Mouse (Mus musculus) lung, embryonic 15.5 days (tissue): Measurements from ENCODE around the gene Lrrc9. TPM values are rescaled to one million over a fixed set of nuclear protein-coding genes. Genes with fewer than 3 reads are reported as not detected.

ENCODE experiments used
- ATAC-seq: fragments of 200-750 bp; cut with Nextera tagmentation; 2 replicates; pipeline ENCODE4 v1.8.0; 2017; ENCODE audit warnings: moderate number of reproducible peaks, borderline replicate concordance; ENCODE audit not compliant: low FRiP score, low TSS enrichment; ENCODE audit errors: extremely low read depth
- H3K27ac ChIP-seq: fragments of 300-500 bp; sonication (generic); 2 replicates; pipeline ENCODE4 v1.5.1; 2015; ENCODE audit warnings: moderate library complexity, mild to moderate bottlenecking, inconsistent platforms
- H3K27me3 ChIP-seq: fragments of 300-500 bp; sonication (generic); 2 replicates; pipeline ENCODE4 v1.6.1; 2015; ENCODE audit warnings: inconsistent platforms
- H3K36me3 ChIP-seq: fragments of 300-500 bp; sonication (generic); 2 replicates; pipeline ENCODE4 v1.6.1; 2015; ENCODE audit warnings: inconsistent platforms
- H3K4me1 ChIP-seq: fragments of 300-500 bp; sonication (generic); 2 replicates; pipeline ENCODE4 v1.6.1; 2015; ENCODE audit warnings: inconsistent platforms
- H3K4me2 ChIP-seq: fragments of 300-500 bp; sonication (generic); 2 replicates; pipeline ENCODE4 v1.6.1; 2015; ENCODE audit warnings: inconsistent platforms, mild to moderate bottlenecking, moderate library complexity
- H3K4me3 ChIP-seq: fragments of 300-500 bp; sonication (generic); 2 replicates; pipeline ENCODE4 v1.5.1; 2015; ENCODE audit warnings: mild to moderate bottlenecking, inconsistent platforms
- H3K9ac ChIP-seq: fragments of 300-500 bp; sonication (generic); 2 replicates; pipeline ENCODE4 v1.6.1; 2015; ENCODE audit warnings: inconsistent platforms
- H3K9me3 ChIP-seq: fragments of 300-500 bp; sonication (generic); 2 replicates; pipeline ENCODE4 v1.6.1; 2016; ENCODE audit warnings: inconsistent platforms
- WGBS: fragments of 180-500 bp; shearing (Covaris S2); methylation state at CpG from one replicate; pipeline ENCODE4 v1.1.7; 2015; 5-methylcytosine and 5-hydroxymethylcytosine counted together
- microRNA-seq: library from miRNA; unstranded; fragments of <30 nt; microRNA quantifications from one replicate; pipeline ENCODE4, GENCODE M21; 2016
- polyA plus RNA-seq: library from polyadenylated mRNA; unstranded; fragments of >200 nt; fragmentation: Nextera tagmentation; extraction: Ambion mirVana; gene quantifications from 2 replicates; pipeline ENCODE4 v1.2.1, GENCODE M21; 2015

Lrrc9 gene
- polyA plus RNA-seq, 1 experiment from 2014 or later = 0.25 TPM

DNA sequence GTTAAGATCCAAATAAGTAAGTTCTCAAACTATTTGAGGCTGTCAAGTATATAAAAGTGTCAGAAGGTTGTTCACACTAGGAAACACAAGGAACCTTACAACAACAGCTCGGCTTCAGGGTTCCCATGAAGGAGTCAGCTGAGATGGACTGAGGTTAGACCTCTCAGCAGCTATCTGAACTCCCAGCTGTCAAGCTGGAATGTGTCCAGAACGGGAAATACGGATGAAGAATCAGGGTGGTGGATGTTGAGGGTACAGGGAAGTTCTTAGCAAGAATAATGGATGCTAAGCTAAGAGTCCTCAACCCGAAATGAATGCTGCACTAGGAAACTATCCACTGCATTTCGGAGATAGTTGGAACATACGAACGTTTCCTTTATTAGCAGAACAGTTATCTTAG is 90.6 kb downstream of the Lrrc9 start:
- Histone ChIP-seq H3K9ac (no peak overlapping the region), H3K4me3 (no peak overlapping the region), H3K36me3 (no peaks in the 10 kb centered on the region), H3K4me1 (peaks cover 7% of the 10 kb centered on the region), H3K9me3 (no peaks in the 10 kb centered on the region), H3K27ac (no peak overlapping the region), H3K4me2 (no peak overlapping the region), H3K27me3 (no peaks in the 10 kb centered on the region)
- 61% methylated on average over 7 of the region's 7 CpGs for WGBS
- no peak for ATAC-seq

DNA sequence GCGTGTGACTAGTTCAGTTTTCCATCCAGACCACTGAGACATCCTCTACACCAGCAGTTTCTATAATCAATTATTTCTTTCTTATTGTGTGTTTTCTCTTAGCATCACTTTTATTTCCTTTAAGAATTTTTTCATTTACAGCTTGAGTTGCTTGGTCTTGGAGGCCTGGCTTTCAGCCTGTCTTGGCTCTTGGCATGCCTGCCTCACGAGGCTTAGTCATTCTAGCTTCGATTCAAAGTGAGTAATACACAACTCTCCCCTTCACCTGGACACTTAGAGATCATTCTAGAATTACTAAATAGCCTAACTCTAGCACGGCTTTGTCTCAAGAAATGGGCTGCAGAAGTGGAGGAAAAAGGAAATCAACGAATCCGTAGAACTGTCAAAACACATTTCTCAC is 92.3 kb downstream of the Lrrc9 start:
- H3K4me2 ChIP-seq = no peak overlapping the region
- WGBS = 81% methylated on average over 6 of the region's 6 CpGs
- no peak overlapping the region for H3K27ac ChIP-seq
- H3K27me3 ChIP-seq = no peaks in the 10 kb centered on the region
- no peak overlapping the region for H3K4me3 ChIP-seq
- no peaks in the 10 kb centered on the region for H3K36me3 ChIP-seq
- no peak overlapping the region for H3K9ac ChIP-seq
- no peak for ATAC-seq
- H3K9me3 ChIP-seq = no peaks in the 10 kb centered on the region
- H3K4me1 ChIP-seq = peaks cover 7% of the 10 kb centered on the region

DNA sequence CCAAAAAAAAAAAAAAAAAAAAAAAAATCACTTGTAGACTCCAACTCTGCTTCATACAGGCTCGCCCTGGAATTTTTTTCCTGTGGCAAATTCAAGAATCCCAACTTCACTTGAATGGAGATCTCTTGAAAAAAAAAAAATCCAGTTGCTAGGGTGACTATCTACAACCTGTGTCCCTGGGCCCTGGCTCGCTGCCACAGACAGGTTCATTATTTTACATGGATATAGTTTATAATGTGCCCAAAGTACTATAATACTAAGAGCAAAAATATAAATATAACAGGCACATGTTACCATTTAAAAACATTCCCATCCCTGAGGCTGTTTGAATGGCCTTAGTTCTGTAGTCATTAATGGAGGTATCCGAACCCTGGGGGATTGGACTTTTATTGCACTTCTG is 93.9 kb downstream of the Lrrc9 start:
- Histone ChIP-seq H3K27me3 (no peaks in the 10 kb centered on the region), H3K9ac (no peak overlapping the region), H3K4me3 (peak overlapping the region; percentile 69), H3K9me3 (no peaks in the 10 kb centered on the region), H3K4me2 (peak overlapping the region; percentile 80), H3K27ac (peak overlapping the region; percentile 66), H3K4me1 (peaks cover 7% of the 10 kb centered on the region), H3K36me3 (no peaks in the 10 kb centered on the region)
- peak; percentile 9; the same call in 1 of the 2 replicates for ATAC-seq
- WGBS = 33% methylated on average over 3 of the region's 3 CpGs

DNA sequence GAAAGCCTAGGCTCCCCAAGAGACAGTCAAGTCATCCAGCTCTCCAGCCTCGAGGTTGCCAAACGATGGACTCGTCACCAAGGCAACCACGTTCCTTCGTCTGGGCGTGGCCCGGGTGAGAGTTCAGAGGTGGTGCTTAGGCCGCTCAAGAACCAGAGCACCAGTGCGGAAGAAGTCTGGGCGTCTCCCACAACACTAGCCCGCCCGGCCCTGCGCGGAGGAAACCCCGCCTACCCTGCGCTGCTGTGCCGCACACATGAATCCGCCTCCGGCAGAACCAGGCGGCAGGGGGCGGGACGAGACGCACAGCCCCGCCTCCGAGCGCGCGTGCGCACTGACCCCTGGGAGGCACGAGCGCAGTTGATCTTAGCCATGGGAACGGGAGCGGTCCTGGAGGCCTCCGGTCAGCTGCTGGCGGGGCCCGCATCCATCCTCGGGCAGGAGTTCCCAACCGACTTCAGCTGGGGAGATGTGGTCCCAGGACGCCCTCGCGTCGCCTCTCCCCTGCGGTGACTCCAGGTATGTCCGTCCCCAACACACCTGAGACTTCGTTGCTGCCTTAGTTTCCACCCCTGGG is 94.4 kb downstream of the Lrrc9 start, which contains the start of gene Pcnx4:
Gene Pcnx4, plus strand, starts transcription at position 363 of the 577 bp plus-strand sequence.
- Histone ChIP-seq H3K4me1 (peaks cover 7% of the 10 kb centered on the region), H3K36me3 (no peaks in the 10 kb centered on the region), H3K4me3 (peak within 1 kb of the TSS; percentile 69), H3K27me3 (no peaks in the 10 kb centered on the region), H3K27ac (peak within 1 kb of the TSS; percentile 66), H3K4me2 (peak within 1 kb of the TSS; percentile 80), H3K9ac (peak within 1 kb of the TSS; percentile 67), H3K9me3 (no peaks in the 10 kb centered on the region)
- peak; percentile 100 for ATAC-seq
- WGBS = under 1% methylated on average over 45 of the region's 45 CpGs

DNA sequence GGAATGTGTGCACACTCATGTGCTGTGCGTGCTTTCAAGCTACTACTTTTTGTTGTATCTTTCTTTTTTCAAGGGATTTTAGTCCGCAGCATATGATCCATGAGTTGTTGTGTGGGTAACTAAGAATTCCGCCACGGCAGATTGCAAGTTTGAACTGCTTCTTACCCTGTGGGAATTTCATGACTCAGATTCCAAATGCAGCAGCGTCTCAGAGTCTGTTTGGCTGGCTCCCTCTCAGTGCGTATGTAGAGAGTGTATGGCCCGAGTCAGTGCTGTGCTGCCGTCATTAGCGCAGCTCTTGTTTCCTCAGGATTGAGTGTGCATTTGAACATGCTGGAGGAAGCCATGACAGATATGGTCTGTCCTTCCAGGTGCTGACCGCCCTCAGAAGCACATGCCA is 96.9 kb downstream of the Lrrc9 start:
- Histone ChIP-seq H3K4me2 (no peak overlapping the region), H3K27me3 (no peaks in the 10 kb centered on the region), H3K4me1 (peaks cover 7% of the 10 kb centered on the region), H3K9me3 (no peaks in the 10 kb centered on the region), H3K4me3 (no peak overlapping the region), H3K36me3 (peaks cover 12% of the 10 kb centered on the region), H3K9ac (no peak overlapping the region), H3K27ac (no peak overlapping the region)
- 88% methylated on average over 10 of the region's 10 CpGs for WGBS
- ATAC-seq = no peak

DNA sequence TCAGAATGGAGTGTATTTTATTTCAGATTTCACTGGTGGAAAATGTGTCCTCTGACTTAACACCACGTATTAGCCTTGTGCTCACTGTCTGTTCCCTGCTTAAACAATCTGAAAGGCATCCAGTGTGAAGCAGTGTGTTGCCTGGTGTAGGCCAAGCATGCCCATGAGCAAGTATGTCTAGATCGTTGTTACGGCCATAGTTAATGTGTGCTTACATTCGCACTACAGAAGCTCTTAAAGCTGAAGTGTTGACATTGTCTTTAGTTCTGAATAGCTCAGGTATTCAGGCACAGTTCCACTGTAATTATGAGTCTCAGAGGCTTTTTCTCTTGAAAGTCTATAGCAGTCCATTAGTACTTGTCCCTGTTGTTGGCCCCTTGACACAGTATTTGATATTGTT is 112.7 kb downstream of the Lrrc9 start:
- WGBS = 45% methylated on average over 4 of the region's 4 CpGs
- H3K9me3 ChIP-seq = no peaks in the 10 kb centered on the region
- no peaks in the 10 kb centered on the region for H3K36me3 ChIP-seq
- H3K27me3 ChIP-seq = peaks cover 8% of the 10 kb centered on the region; the same call in 1 of the 2 replicates
- H3K4me1 ChIP-seq = 0 out of 2 replicates have a peak, but pooled peaks cover 3% of the 10 kb centered on the region
- H3K4me2 ChIP-seq = no peak overlapping the region
- no peak overlapping the region for H3K27ac ChIP-seq
- no peak overlapping the region for H3K4me3 ChIP-seq
- H3K9ac ChIP-seq = no peak overlapping the region
- ATAC-seq = peak; percentile 59; the same call in 1 of the 2 replicates

DNA sequence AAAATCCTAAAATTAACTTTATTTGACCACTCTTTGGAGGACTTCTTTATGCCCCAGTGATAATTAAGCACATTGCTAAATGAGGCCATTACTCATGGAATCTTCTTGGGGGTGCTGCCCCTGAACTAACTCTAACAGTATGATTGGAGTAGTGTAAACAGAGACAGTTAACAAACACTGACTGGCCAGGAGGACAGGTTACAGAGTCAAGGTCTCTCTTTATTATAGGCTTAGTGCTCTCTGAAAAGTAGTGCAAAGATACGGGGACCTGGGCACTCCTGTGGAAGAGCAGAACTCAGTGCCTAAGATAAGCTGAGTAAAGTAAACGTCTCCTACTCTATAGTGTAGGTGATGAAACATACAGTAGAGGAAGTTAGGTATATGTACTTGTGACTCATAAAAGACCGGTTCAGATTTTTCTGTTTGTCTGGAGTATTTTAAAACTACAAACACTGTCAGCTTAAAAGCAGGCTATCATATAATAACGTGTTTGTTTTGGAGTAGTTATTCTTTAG is 122.7 kb downstream of the Lrrc9 start:
- H3K4me1 ChIP-seq = no peaks in the 10 kb centered on the region
- no peak for ATAC-seq
- H3K27ac ChIP-seq = no peak overlapping the region
- H3K9me3 ChIP-seq = no peaks in the 10 kb centered on the region
- no peak overlapping the region for H3K4me3 ChIP-seq
- WGBS = 59% methylated on average over 4 of the region's 4 CpGs
- H3K4me2 ChIP-seq = no peak overlapping the region
- no peak overlapping the region for H3K9ac ChIP-seq
- no peaks in the 10 kb centered on the region for H3K36me3 ChIP-seq
- H3K27me3 ChIP-seq = no peaks in the 10 kb centered on the region

Small RNAs within 50 kb of the gene (microRNA-seq; reads per million reads assigned to microRNA genes)
- gene Gm44392 = not detected

Other genes starting within 250 kb of the Lrrc9 start
- gene Rtn1, start 32.8 kb upstream of the Lrrc9 start, polyA plus RNA-seq = 10.5 and 16.5 TPM in 2 replicates
- gene Pcnx4, start 94.5 kb downstream of the Lrrc9 start, polyA plus RNA-seq = 10.8 and 11.2 TPM in 2 replicates
- not detected in 2 replicates for gene Gm4756, start 207.8 kb downstream of the Lrrc9 start, polyA plus RNA-seq
- gene Dhrs7, start 223.0 kb downstream of the Lrrc9 start, polyA plus RNA-seq = 49.6 and 57.6 TPM in 2 replicates